Mouse (Mus musculus): ENCODE data around the gene Rpl34. TPM values are rescaled to one million over a fixed set of nuclear protein-coding genes. Genes with fewer than 3 reads are reported as not detected.

Rpl34 gene
- polyA plus RNA-seq, 1 experiment from 2014 or later, result 917 TPM

GRCm38 (mm10) chr3:130722733-130723478 lies 7.3 kb downstream of the Rpl34 start:
- Histone ChIP-seq H3K36me3 (ENCODE audit: control insufficient read depth, insufficient read depth, low read length) (peaks cover 19% of the 10 kb centered on the region), H3K4me2 (ENCODE audit: low read depth, severe bottlenecking) (no peak overlapping the region), H3K27ac (replicated peaks; ENCODE audit: low read depth, low read length) (no peak overlapping the region), H3K27me3 (ENCODE audit: control insufficient read depth, insufficient read depth, low read length) (no peaks in the 10 kb centered on the region), H3K4me1 (ENCODE audit: control insufficient read depth, insufficient read depth, low read length) (no peaks in the 10 kb centered on the region), H3K9me3 (ENCODE audit: control insufficient read depth, low read length) (no peaks in the 10 kb centered on the region), H3K4me3 (ENCODE audit: low read depth, low read length) (no peak overlapping the region), H3K9ac (ENCODE audit: low read length) (no peak overlapping the region)
- DNase-seq (ENCODE audit: low spot score), result no peak
- ATAC-seq (ENCODE audit: insufficient number of reproducible peaks, low FRiP score, low TSS enrichment, low read depth), result no peak
- 80% methylated on average over 11 of the region's 11 CpGs for WGBS

GRCm38 (mm10) chr3:130720225-130720624 lies 10.0 kb downstream of the Rpl34 start:
- no peak overlapping the region for H3K9ac ChIP-seq (ENCODE audit: low read length)
- WGBS, result 87% methylated on average over 4 of the region's 4 CpGs
- H3K4me3 ChIP-seq (ENCODE audit: low read depth, low read length), result no peak overlapping the region
- H3K4me1 ChIP-seq (ENCODE audit: control insufficient read depth, insufficient read depth, low read length), result no peaks in the 10 kb centered on the region
- ATAC-seq (ENCODE audit: insufficient number of reproducible peaks, low FRiP score, low TSS enrichment, low read depth) (no peak), DNase-seq (ENCODE audit: low spot score) (no peak)
- no peaks in the 10 kb centered on the region for H3K9me3 ChIP-seq (ENCODE audit: control insufficient read depth, low read length)
- H3K4me2 ChIP-seq (ENCODE audit: low read depth, severe bottlenecking), result no peak overlapping the region
- no peak overlapping the region for H3K27ac ChIP-seq (replicated peaks; ENCODE audit: low read depth, low read length)
- H3K27me3 ChIP-seq (ENCODE audit: control insufficient read depth, insufficient read depth, low read length), result no peaks in the 10 kb centered on the region
- no peaks in the 10 kb centered on the region for H3K36me3 ChIP-seq (ENCODE audit: control insufficient read depth, insufficient read depth, low read length)

- 78% methylated on average over 4 of the region's 4 CpGs for WGBS
- H3K27me3 ChIP-seq (ENCODE audit: control insufficient read depth, insufficient read depth, low read length), result no peaks in the 10 kb centered on the region
- H3K4me1 ChIP-seq (ENCODE audit: control insufficient read depth, insufficient read depth, low read length), result no peaks in the 10 kb centered on the region
- no peaks in the 10 kb centered on the region for H3K9me3 ChIP-seq (ENCODE audit: control insufficient read depth, low read length)
- no peak overlapping the region for H3K4me2 ChIP-seq (ENCODE audit: low read depth, severe bottlenecking)
- H3K36me3 ChIP-seq (ENCODE audit: control insufficient read depth, insufficient read depth, low read length), result no peaks in the 10 kb centered on the region
- ATAC-seq (ENCODE audit: insufficient number of reproducible peaks, low FRiP score, low TSS enrichment, low read depth) (no peak), DNase-seq (ENCODE audit: low spot score) (no peak)
- no peak overlapping the region for H3K9ac ChIP-seq (ENCODE audit: low read length)
- no peak overlapping the region for H3K27ac ChIP-seq (replicated peaks; ENCODE audit: low read depth, low read length)
- no peak overlapping the region for H3K4me3 ChIP-seq (ENCODE audit: low read depth, low read length)
These were observed 11.3 kb downstream of the Rpl34 start for GRCm38 (mm10) chr3:130718871-130719270.

- Histone ChIP-seq H3K4me3 (ENCODE audit: low read depth, low read length) (no peak overlapping the region), H3K27me3 (ENCODE audit: control insufficient read depth, insufficient read depth, low read length) (no peaks in the 10 kb centered on the region), H3K4me1 (ENCODE audit: control insufficient read depth, insufficient read depth, low read length) (no peaks in the 10 kb centered on the region), H3K36me3 (ENCODE audit: control insufficient read depth, insufficient read depth, low read length) (no peaks in the 10 kb centered on the region), H3K4me2 (ENCODE audit: low read depth, severe bottlenecking) (no peak overlapping the region), H3K9ac (ENCODE audit: low read length) (no peak overlapping the region), H3K27ac (replicated peaks; ENCODE audit: low read depth, low read length) (no peak overlapping the region), H3K9me3 (ENCODE audit: control insufficient read depth, low read length) (no peaks in the 10 kb centered on the region)
- no peak for ATAC-seq (ENCODE audit: insufficient number of reproducible peaks, low FRiP score, low TSS enrichment, low read depth)
- WGBS, result 80% methylated on average over 7 of the region's 7 CpGs
- no peak for DNase-seq (ENCODE audit: low spot score)
These were observed 13.6 kb downstream of the Rpl34 start for GRCm38 (mm10) chr3:130716555-130716954.

- Histone ChIP-seq H3K4me2 (ENCODE audit: low read depth, severe bottlenecking) (peak overlapping the region; percentile 36), H3K4me3 (ENCODE audit: low read depth, low read length) (peak overlapping the region; percentile 26; the same call in 1 of the 2 replicates), H3K36me3 (ENCODE audit: control insufficient read depth, insufficient read depth, low read length) (no peaks in the 10 kb centered on the region), H3K27ac (replicated peaks; ENCODE audit: low read depth, low read length) (no peak overlapping the region), H3K9ac (ENCODE audit: low read length) (peak overlapping the region; percentile 14; the same call in 1 of the 2 replicates), H3K27me3 (ENCODE audit: control insufficient read depth, insufficient read depth, low read length) (no peaks in the 10 kb centered on the region), H3K4me1 (ENCODE audit: control insufficient read depth, insufficient read depth, low read length) (no peaks in the 10 kb centered on the region), H3K9me3 (ENCODE audit: control insufficient read depth, low read length) (no peaks in the 10 kb centered on the region)
- no peak for ATAC-seq (ENCODE audit: insufficient number of reproducible peaks, low FRiP score, low TSS enrichment, low read depth)
- 23% methylated on average over 22 of the region's 22 CpGs for WGBS
- peak; percentile 78 for DNase-seq (ENCODE audit: low spot score)
These were observed 15.2 kb downstream of the Rpl34 start for GRCm38 (mm10) chr3:130714775-130715568.

GRCm38 (mm10) chr3:130712891-130713290 lies 17.3 kb downstream of the Rpl34 start:
- Histone ChIP-seq H3K27ac (replicated peaks; ENCODE audit: low read depth, low read length) (no peak overlapping the region), H3K9ac (ENCODE audit: low read length) (no peak overlapping the region), H3K4me2 (ENCODE audit: low read depth, severe bottlenecking) (no peak overlapping the region), H3K4me1 (ENCODE audit: control insufficient read depth, insufficient read depth, low read length) (peaks cover 2% of the 10 kb centered on the region), H3K36me3 (ENCODE audit: control insufficient read depth, insufficient read depth, low read length) (no peaks in the 10 kb centered on the region), H3K4me3 (ENCODE audit: low read depth, low read length) (no peak overlapping the region), H3K9me3 (ENCODE audit: control insufficient read depth, low read length) (no peaks in the 10 kb centered on the region), H3K27me3 (ENCODE audit: control insufficient read depth, insufficient read depth, low read length) (no peaks in the 10 kb centered on the region)
- 50% methylated on average over 6 of the region's 6 CpGs for WGBS
- DNase-seq (ENCODE audit: low spot score) (no peak), ATAC-seq (ENCODE audit: insufficient number of reproducible peaks, low FRiP score, low TSS enrichment, low read depth) (no peak)

GRCm38 (mm10) chr3:130710103-130710502 lies 20.1 kb downstream of the Rpl34 start:
- Histone ChIP-seq H3K27ac (replicated peaks; ENCODE audit: low read depth, low read length) (no peak overlapping the region), H3K27me3 (ENCODE audit: control insufficient read depth, insufficient read depth, low read length) (no peaks in the 10 kb centered on the region), H3K4me3 (ENCODE audit: low read depth, low read length) (peak overlapping the region; percentile 7; the same call in 1 of the 2 replicates), H3K4me2 (ENCODE audit: low read depth, severe bottlenecking) (peak overlapping the region; percentile 37), H3K9me3 (ENCODE audit: control insufficient read depth, low read length) (no peaks in the 10 kb centered on the region), H3K36me3 (ENCODE audit: control insufficient read depth, insufficient read depth, low read length) (no peaks in the 10 kb centered on the region), H3K4me1 (ENCODE audit: control insufficient read depth, insufficient read depth, low read length) (peaks cover 7% of the 10 kb centered on the region), H3K9ac (ENCODE audit: low read length) (no peak overlapping the region)
- DNase-seq (ENCODE audit: low spot score) (no peak), ATAC-seq (ENCODE audit: insufficient number of reproducible peaks, low FRiP score, low TSS enrichment, low read depth) (no peak)
- WGBS, result 57% methylated on average over 7 of the region's 7 CpGs

- H3K4me1 ChIP-seq (ENCODE audit: control insufficient read depth, insufficient read depth, low read length), result peaks cover 7% of the 10 kb centered on the region
- peak within 1 kb of the TSS; percentile 57 for H3K4me2 ChIP-seq (ENCODE audit: low read depth, severe bottlenecking)
- peak; percentile 96 for DNase-seq (ENCODE audit: low spot score)
- H3K9me3 ChIP-seq (ENCODE audit: control insufficient read depth, low read length), result no peaks in the 10 kb centered on the region
- H3K27me3 ChIP-seq (ENCODE audit: control insufficient read depth, insufficient read depth, low read length), result no peaks in the 10 kb centered on the region
- no peaks in the 10 kb centered on the region for H3K36me3 ChIP-seq (ENCODE audit: control insufficient read depth, insufficient read depth, low read length)
- H3K4me3 ChIP-seq (ENCODE audit: low read depth, low read length), result peak within 1 kb of the TSS; percentile 71
- 0 out of 2 replicates have a peak within 1 kb of the TSS, but pooled peaks have one; percentile 1 for H3K27ac ChIP-seq (replicated peaks; ENCODE audit: low read depth, low read length)
- under 1% methylated on average over 45 of the region's 45 CpGs for WGBS
- peak; percentile 95 for ATAC-seq (ENCODE audit: insufficient number of reproducible peaks, low FRiP score, low TSS enrichment, low read depth)
- peak within 1 kb of the TSS; percentile 80 for H3K9ac ChIP-seq (ENCODE audit: low read length)
These were observed 21.0 kb downstream of the Rpl34 start, which contains the start of gene Ostc for GRCm38 (mm10) chr3:130708967-130709924. TSS of gene Ostc (minus strand) at chr3:130709444.

Data from limb, embryonic 11.5 days (tissue).